ENCODE assay signal across 7 mouse cellular contexts in the genomic region with DNA sequence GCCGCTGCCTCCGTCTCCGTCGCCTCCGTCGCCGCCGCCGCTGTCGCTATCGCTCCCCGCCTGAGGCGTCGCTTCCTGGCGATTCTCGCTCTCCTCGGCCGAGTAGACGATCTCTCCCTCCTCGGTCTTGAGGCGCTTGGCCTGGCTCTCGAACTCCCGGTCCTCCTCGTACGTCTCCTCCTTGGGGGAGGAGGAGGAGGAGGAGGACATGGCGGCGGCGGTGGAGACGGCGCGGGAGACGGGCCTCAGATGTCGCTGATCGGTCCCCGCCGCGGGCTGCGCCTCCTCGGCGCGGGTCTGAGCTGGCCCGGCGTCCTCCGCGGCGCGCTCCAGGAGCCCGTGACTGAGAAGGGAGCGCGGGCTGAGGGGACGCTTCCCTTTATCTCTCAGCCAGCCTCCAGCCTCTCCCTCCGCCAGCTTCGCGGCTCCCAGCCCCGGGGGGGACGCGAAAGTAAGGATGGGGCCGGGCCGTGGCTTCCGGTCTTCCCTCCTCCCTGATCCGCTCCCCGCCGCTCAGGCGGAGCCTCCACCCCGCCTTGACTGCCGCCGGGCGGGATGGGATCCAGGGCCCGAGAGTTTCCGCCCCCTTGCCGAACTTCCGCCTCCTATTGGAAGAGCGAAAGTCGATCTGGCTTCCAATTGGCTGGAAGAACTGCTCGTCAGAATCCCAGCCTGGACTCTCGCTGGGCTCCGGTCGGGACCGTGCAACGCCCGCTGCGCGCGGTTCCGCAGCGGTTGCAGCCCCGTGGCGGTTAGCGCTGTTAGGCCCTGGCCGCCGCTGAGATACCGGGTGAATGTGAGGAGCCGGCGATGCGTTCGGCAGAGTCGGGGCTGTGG. TPM values are rescaled to one million over a fixed set of nuclear protein-coding genes. Genes with fewer than 3 reads are reported as not detected.
DNase-seq lines count a peak whose midpoint lies in the region; ATAC-seq lines count a peak whose summit lies in the region.

Hnrnpll (minus strand) TSS at position 552 of the 837 bp plus-strand sequence.

- intact Hi-C loops in left cerebral cortex, postnatal 36 days (cut with DNase I): loop anchor here (2.0 kb wide), 1 partner anchor 107 kb away; no protein-coding TSS in a partner anchor

- under 1% methylated on average over 87 of the region's 97 CpGs for whole genome bisulfite sequencing in intestine, embryonic 16.5 days
- under 1% methylated on average over 86 of the region's 97 CpGs for WGBS in midbrain, embryonic 11.5 days

- DNase-seq in adrenal gland, adult 8-10 months: peak; percentile 97
- DNase-seq in embryo, embryonic 9.5 days (ENCODE audit: extremely low spot score): peak; percentile 99
- DNase-seq in gastrocnemius, postnatal 4 days (ENCODE audit: low spot score in 2 of 2): peak; percentile 91 to 96
- DNase-seq in left cerebral cortex, postnatal 36 days (ENCODE audit: low spot score in 2 of 2): peak; percentile 98 to 99
- DNase-seq in midbrain, embryonic 11.5 days (ENCODE audit: low spot score, missing footprints): peak; percentile 100
- peak; percentile 97 for DNase-seq in skeletal muscle tissue, adult 2 months (ENCODE audit: low read depth, low spot score)

- peak within 1 kb of the TSS; percentile 99 for H3K4me3 ChIP-seq in intestine, embryonic 16.5 days (ENCODE audit: low read length)
- H3K4me3 ChIP-seq in midbrain, embryonic 11.5 days (ENCODE audit: low read depth, low read length): peak within 1 kb of the TSS; percentile 99

- no peaks in the 10 kb centered on the region for H3K27me3 ChIP-seq in intestine, embryonic 16.5 days (replicated peaks; ENCODE audit: control insufficient read depth, insufficient read depth, low read length)
- H3K27me3 ChIP-seq in midbrain, embryonic 11.5 days (ENCODE audit: control insufficient read depth, insufficient read depth, low read length): no peaks in the 10 kb centered on the region

- peak within 1 kb of the TSS; percentile 99 for H3K9ac ChIP-seq in intestine, embryonic 16.5 days (ENCODE audit: low read depth, low read length)
- H3K9ac ChIP-seq in midbrain, embryonic 11.5 days (ENCODE audit: low read length): peak within 1 kb of the TSS; percentile 99

- H3K4me2 ChIP-seq in intestine, embryonic 16.5 days (ENCODE audit: low read depth, low read length): peak within 1 kb of the TSS; percentile 81
- H3K4me2 ChIP-seq in midbrain, embryonic 11.5 days: peak within 1 kb of the TSS; percentile 86

- H3K36me3 ChIP-seq in intestine, embryonic 16.5 days (ENCODE audit: control insufficient read depth, insufficient read depth, low read length): no peaks in the 10 kb centered on the region
- no peaks in the 10 kb centered on the region for H3K36me3 ChIP-seq in midbrain, embryonic 11.5 days (ENCODE audit: control insufficient read depth, insufficient read depth, low read length)

- peak within 1 kb of the TSS; percentile 99 for H3K27ac ChIP-seq in intestine, embryonic 16.5 days (ENCODE audit: low read length)
- peak within 1 kb of the TSS; percentile 98 for H3K27ac ChIP-seq in midbrain, embryonic 11.5 days (ENCODE audit: low read depth, low read length)

- peak; percentile 99 for ATAC-seq in intestine, embryonic 16.5 days
- peak; percentile 98 for ATAC-seq in midbrain, embryonic 11.5 days (ENCODE audit: low FRiP score)

- no peaks in the 10 kb centered on the region for H3K9me3 ChIP-seq in intestine, embryonic 16.5 days (ENCODE audit: control insufficient read depth, low read length)
- no peaks in the 10 kb centered on the region for H3K9me3 ChIP-seq in midbrain, embryonic 11.5 days (ENCODE audit: control insufficient read depth, low read length)

- H3K4me1 ChIP-seq in intestine, embryonic 16.5 days (ENCODE audit: control insufficient read depth, insufficient read depth, low read length): peaks cover 11% of the 10 kb centered on the region
- peaks cover 9% of the 10 kb centered on the region for H3K4me1 ChIP-seq in midbrain, embryonic 11.5 days (ENCODE audit: control insufficient read depth, insufficient read depth, low read length)

RNA-seq across cellular contexts. Expression of gene Hnrnpll, which starts in this region (rescaled TPM):
- total RNA-seq in adrenal gland, adult 8-10 months (2022): 10 to 100 TPM; 47.6 to 53.1 (median 50.6) TPM
- total RNA-seq in gastrocnemius, postnatal 4 days (2021): 10 to 100 TPM; 34.4 to 38.8 TPM
- 34.8 and 37.3 TPM in 2 replicates for polyA plus RNA-seq in intestine, embryonic 16.5 days (2015; fragmentation: Nextera tagmentation; extraction: Ambion mirVana)
- 10 to 100 TPM; 51.4 to 58.4 TPM for total RNA-seq in left cerebral cortex, postnatal 36 days (2021)
- 130 and 132 TPM in 2 replicates for polyA plus RNA-seq in midbrain, embryonic 11.5 days (2014; fragmentation: Nextera tagmentation; extraction: Ambion mirVana)

Comparison
In these comparisons a context has a peak if more than half of its experiments do, and no peak if none do; other contexts are left out.
1. Peak in every context shown above with its lines: DNase-seq, ATAC-seq, H3K4me3 ChIP-seq and H3K27ac ChIP-seq.